Mouse (Mus musculus) kidney, embryonic 15.5 days (tissue): ENCODE data around the gene Ralgapa2. TPM values are rescaled to one million over a fixed set of nuclear protein-coding genes. Genes with fewer than 3 reads are reported as not detected.

Source experiments
- ATAC-seq: fragments of 200-750 bp; cut with Nextera tagmentation; replicated peaks from 2 replicates; pipeline ENCODE4 v1.8.0; 2017; ENCODE audit warnings: moderate TSS enrichment; ENCODE audit not compliant: low FRiP score
- H3K27ac ChIP-seq: fragments of 300-500 bp; sonication (generic); 2 replicates; pipeline ENCODE4 v1.5.1; 2015; ENCODE audit warnings: mild to moderate bottlenecking, inconsistent platforms
- H3K27me3 ChIP-seq: fragments of 300-500 bp; sonication (generic); 2 replicates; pipeline ENCODE4 v1.6.1; 2015; ENCODE audit warnings: inconsistent platforms
- H3K36me3 ChIP-seq: fragments of 300-500 bp; sonication (generic); 2 replicates; pipeline ENCODE4 v1.6.1; 2015; ENCODE audit warnings: inconsistent platforms
- H3K4me1 ChIP-seq: fragments of 300-500 bp; sonication (generic); 2 replicates; pipeline ENCODE4 v1.6.1; 2015; ENCODE audit warnings: inconsistent platforms
- H3K4me2 ChIP-seq: fragments of 300-500 bp; sonication (generic); 2 replicates; pipeline ENCODE4 v1.6.1; 2015; ENCODE audit warnings: moderate library complexity, mild to moderate bottlenecking, inconsistent platforms
- H3K4me3 ChIP-seq: fragments of 300-500 bp; sonication (generic); replicated peaks from 2 replicates; pipeline ENCODE4 v1.5.1; 2015; ENCODE audit warnings: mild to moderate bottlenecking, inconsistent platforms
- H3K9ac ChIP-seq: fragments of 300-500 bp; sonication (generic); 2 replicates; pipeline ENCODE4 v1.6.1; 2015; ENCODE audit warnings: mild to moderate bottlenecking, inconsistent platforms
- H3K9me3 ChIP-seq: fragments of 300-500 bp; sonication (generic); replicated peaks from 2 replicates; pipeline ENCODE4 v1.6.1; 2016; ENCODE audit warnings: inconsistent platforms
- WGBS: fragments of 180-500 bp; shearing (Covaris S2); methylation state at CpG from one replicate; pipeline ENCODE4 v1.1.7; 2015; ENCODE audit warnings: mixed read lengths; 5-methylcytosine and 5-hydroxymethylcytosine counted together
- polyA plus RNA-seq: library from polyadenylated mRNA; unstranded; fragments of >200 nt; fragmentation: Nextera tagmentation; extraction: Ambion mirVana; gene quantifications from 2 replicates; pipeline ENCODE4 v1.2.1, GENCODE M21; 2015

Ralgapa2 gene
- polyA plus RNA-seq, 1 experiment from 2014 or later, result 6.7 TPM

DNA sequence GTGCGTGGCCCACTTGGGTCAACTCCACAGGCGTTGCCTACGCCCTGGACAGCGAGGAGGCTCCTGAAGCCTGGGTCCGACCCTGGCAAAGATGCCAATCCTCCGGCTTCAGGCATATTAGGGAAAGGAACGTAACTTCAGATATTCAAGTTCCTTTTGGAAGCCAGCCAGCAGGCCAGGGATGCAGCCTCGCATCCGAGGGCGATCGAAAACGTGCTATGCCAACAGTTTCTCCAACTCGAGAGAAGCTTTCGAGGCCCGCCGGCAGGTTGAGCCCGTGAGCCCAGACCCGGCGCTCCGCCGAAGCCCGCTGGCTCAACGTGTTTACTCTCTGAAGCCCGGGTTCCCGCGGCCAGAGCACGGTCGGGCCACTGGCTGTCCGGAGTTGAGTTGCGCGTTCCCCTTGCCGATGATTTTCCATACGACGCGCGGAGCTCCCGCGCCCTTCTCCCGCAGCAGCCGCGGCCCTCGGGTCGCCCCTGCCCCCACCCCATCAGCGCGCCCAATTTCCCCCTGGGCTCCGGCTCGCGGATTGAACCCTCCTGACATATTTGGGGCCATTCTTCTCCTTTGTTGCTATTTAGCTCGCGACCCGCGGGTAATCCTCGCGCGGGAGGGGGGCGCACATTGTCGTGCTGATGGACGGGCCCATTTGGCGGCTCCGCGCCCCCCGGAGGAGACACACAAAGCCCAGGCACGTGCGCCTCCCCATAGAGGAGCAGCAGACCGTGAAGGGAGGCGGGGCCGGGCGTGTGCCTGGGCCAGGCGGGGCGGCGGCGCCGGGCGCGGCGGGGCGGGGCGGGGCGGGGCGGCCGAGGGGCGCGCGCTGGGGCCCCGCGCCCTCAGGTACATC lies 290.8 kb downstream of the Ralgapa2 start, which contains the start of gene Insm1:
Insm1 (plus strand) TSS at position 846 of the 853 bp plus-strand sequence.
- H3K9me3 ChIP-seq, result no peaks in the 10 kb centered on the region
- no peak within 1 kb of the TSS for H3K27ac ChIP-seq
- H3K27me3 ChIP-seq, result peaks cover 95% of the 10 kb centered on the region
- H3K4me2 ChIP-seq, result peak within 1 kb of the TSS; percentile 98
- peak; percentile 70 for ATAC-seq
- peak within 1 kb of the TSS; percentile 31; the same call in 1 of the 2 replicates for H3K9ac ChIP-seq
- H3K4me1 ChIP-seq, result peaks cover 54% of the 10 kb centered on the region
- H3K4me3 ChIP-seq, result peak within 1 kb of the TSS; percentile 55
- no peaks in the 10 kb centered on the region for H3K36me3 ChIP-seq
- WGBS, result under 1% methylated on average over 79 of the region's 86 CpGs

DNA sequence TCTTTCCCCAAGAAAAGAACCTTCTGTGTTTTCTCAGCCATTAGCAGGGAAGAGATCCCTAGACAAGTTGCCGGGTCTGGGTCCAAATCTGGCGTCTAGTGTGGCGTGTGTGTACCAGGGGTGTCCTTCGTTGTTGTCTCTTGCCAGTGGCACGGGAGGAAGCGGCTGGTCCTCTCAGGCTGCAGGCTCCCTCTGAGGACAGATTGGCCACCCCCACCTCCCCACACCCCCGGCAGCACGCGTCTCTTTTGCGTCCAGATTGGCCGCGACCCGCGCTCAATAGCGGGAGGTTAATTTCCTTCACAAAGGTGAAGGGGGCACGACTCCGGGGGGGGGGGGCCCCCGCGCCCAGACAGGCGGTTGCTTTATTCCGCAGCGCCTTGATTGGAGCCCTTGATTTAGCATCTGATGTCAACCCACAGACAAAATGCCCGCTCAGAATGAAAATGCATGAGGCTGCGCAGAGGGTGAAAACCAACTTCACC lies 291.5 kb downstream of the Ralgapa2 start:
- Histone ChIP-seq H3K4me3 (peak overlapping the region; percentile 55), H3K36me3 (no peaks in the 10 kb centered on the region), H3K27me3 (peaks cover 95% of the 10 kb centered on the region), H3K9ac (no peak overlapping the region), H3K4me1 (peaks cover 54% of the 10 kb centered on the region), H3K27ac (no peak overlapping the region), H3K9me3 (no peaks in the 10 kb centered on the region), H3K4me2 (peak overlapping the region; percentile 98; the same call in 1 of the 2 replicates)
- no peak for ATAC-seq
- under 1% methylated on average over 24 of the region's 24 CpGs for WGBS

DNA sequence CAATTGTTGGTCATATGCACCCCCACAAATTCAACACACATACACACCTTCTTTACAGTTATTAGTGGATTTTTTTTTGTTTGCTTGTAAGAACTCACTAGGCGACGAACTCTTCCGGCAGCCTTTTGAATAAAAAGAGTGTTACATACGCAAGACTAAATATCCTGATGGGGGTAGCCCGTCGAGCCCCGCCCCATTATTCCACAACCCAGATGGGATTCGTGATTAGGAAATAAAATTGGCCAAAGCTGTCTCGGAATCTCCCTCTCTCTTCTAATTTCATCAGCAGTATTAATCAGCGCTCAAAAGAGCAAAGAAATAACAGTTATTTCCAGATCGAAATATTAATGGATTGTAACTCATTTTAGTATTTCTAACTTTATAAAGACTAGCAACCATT lies 292.4 kb downstream of the Ralgapa2 start:
- H3K4me1 ChIP-seq, result peaks cover 54% of the 10 kb centered on the region
- WGBS, result 13% methylated on average over 11 of the region's 11 CpGs

DNA sequence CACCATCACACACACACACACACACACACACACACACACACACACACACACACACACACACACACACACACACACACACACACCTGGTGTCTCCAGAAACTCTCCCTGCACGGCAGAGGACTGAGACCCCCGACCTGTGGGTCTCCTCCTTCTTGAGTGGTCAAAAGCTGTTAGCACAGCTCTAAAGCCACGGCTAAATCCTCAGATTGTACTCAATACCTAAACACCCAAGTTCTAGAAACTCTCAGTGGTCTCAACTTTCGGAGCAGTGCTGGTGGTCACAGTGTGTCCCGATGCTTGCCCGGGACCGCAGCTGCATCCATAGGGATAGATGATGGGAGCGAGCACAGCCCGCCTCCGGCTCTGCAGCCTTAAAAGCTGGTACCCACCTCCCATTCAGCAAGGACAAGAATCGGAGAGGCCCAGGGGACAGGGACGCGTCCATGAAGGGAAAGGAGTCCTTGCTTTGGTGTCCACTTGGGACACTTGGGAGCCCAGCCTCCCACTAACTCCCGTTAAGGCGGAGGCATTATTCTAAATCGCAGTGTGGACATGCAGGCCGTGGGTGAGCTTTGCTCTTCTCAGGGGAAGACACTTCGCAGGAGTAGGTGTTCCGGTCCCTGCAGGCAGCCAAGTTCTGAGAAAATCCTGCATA lies 293.1 kb downstream of the Ralgapa2 start:
- no peak overlapping the region for H3K9ac ChIP-seq
- no peak for ATAC-seq
- H3K9me3 ChIP-seq, result no peaks in the 10 kb centered on the region
- no peak overlapping the region for H3K27ac ChIP-seq
- H3K36me3 ChIP-seq, result no peaks in the 10 kb centered on the region
- H3K27me3 ChIP-seq, result peaks cover 95% of the 10 kb centered on the region
- under 1% methylated on average over 19 of the region's 19 CpGs for WGBS
- H3K4me2 ChIP-seq, result no peak overlapping the region
- no peak overlapping the region for H3K4me3 ChIP-seq
- H3K4me1 ChIP-seq, result peaks cover 54% of the 10 kb centered on the region

More for the DNA sequence above, 292.4 kb downstream of the Ralgapa2 start:
- Histone ChIP-seq H3K27ac (no peak overlapping the region), H3K9me3 (no peaks in the 10 kb centered on the region), H3K27me3 (peaks cover 95% of the 10 kb centered on the region), H3K36me3 (no peaks in the 10 kb centered on the region), H3K4me2 (no peak overlapping the region), H3K4me3 (no peak overlapping the region), H3K9ac (no peak overlapping the region)
- ATAC-seq, result no peak

DNA sequence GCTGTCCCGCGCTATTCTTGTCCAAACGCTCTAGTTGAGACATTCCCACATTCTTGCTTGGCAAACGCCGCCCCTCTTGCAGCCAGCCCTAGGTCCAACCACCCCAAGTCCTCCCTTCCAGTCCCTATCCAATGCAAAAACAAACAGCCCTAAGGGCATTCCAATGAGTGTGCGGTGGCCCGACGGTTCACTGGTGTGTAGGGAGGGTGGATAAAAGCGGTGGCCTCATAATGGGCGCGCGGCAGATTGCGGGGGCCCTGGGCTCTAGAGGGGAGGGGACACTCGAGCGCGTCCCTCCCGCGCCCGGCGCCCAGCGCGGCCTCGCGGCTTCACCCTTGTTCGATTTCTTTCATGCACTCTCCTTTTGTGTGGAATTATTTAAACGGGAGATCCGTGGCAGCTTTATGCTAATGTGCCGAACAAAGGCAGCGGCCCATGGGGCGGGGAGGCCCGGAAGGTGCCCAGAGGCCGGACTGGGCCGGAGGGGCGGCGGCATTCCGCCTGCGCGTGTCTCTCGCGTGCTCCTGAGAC lies 293.9 kb downstream of the Ralgapa2 start:
- under 1% methylated on average over 40 of the region's 40 CpGs for WGBS
- no peak for ATAC-seq
- peak overlapping the region; percentile 57 for H3K4me2 ChIP-seq
- H3K9me3 ChIP-seq, result no peaks in the 10 kb centered on the region
- H3K36me3 ChIP-seq, result no peaks in the 10 kb centered on the region
- H3K27ac ChIP-seq, result no peak overlapping the region
- H3K27me3 ChIP-seq, result peaks cover 94% of the 10 kb centered on the region
- H3K4me1 ChIP-seq, result peaks cover 49% of the 10 kb centered on the region
- peak overlapping the region; percentile 30 for H3K4me3 ChIP-seq
- H3K9ac ChIP-seq, result no peak overlapping the region

DNA sequence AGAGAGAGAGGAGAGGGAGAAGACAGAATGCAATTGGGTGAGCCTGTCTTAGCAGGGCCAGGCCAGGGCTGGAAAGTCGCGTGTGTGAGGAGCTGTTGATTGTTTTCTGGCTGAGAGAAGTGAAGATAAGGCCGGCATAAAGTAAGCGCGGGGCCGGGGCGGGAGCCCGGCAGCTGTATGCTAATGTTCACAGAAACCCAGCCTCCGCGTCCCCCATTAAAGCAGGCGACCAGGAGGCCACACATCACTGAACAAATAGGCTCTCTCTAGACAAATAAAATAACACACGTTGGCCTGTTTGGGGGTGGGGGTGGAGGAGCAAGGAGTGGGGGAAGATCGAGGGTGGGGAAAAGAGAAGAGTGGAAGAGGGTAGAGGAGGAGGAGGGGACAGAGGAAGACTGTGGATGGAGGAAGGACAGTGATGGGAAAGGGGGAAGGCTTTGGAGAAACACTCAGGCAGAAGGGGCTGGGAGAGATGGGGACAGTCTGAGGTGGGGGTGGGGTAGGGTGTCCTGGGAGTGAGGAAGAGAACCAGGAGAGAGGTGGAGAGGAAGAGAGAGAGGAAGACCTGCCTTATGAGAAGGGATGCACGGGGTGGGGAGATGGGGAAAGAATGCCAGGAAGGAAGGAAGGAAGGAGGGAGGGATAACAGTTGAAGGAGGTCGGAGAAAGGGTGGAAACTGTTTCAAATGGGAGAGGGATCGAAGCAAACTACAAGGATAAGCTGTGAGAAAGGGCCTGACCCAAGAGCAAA lies 294.7 kb downstream of the Ralgapa2 start:
- Histone ChIP-seq H3K9ac (no peak overlapping the region), H3K4me3 (0 out of 2 replicates have a peak overlapping the region, but pooled peaks have one; percentile 6), H3K36me3 (no peaks in the 10 kb centered on the region), H3K4me2 (peak overlapping the region; percentile 57), H3K27me3 (peaks cover 94% of the 10 kb centered on the region), H3K27ac (no peak overlapping the region), H3K9me3 (no peaks in the 10 kb centered on the region), H3K4me1 (peaks cover 41% of the 10 kb centered on the region)
- peak; percentile 9; the same call in 1 of the 2 replicates for ATAC-seq
- WGBS, result under 1% methylated on average over 16 of the region's 16 CpGs

DNA sequence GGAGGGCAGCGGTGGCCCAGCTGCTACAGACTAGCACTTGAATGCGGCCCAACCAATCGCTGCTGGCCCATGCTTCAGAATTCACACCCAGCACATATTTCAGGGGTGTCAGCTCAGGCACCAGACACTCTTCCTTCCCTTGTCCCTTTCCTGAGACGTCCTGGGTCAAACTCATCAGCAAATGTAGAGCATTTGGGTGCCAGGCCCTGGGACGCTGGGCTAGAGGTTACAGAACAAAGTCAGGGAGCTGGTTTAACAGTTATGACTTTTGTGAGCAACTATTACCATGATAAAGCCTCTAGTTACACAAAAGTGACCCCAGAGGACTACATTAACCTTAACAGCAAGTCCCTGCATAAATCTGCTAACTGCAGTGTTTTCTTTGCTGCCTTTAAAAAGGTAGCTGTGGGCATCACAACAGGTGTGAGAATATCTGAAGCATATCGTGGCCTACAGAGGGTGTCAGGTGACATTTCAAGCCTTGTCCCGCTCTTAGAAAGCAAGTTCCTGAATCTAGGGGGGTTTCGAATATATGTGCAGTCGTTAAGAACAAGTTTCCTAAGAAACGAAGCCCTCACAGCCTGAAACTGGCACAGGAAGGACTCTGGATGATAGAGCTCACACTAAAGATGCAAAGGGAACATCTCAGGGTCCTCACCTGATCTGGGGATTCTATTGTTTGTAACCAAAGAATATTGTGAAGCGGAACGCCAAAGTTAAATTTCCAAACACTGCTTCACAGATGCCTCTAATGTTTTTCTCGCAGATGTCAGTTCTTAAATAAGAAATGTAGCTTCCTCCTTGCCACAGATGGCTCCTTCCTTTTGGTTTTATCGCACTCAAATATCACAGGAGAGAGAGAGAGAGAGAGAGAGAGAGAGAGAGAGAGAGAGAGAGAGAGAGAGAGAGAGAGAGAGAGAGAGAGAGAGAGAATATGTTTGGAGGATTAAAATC lies 295.8 kb downstream of the Ralgapa2 start:
- no peak for ATAC-seq
- Histone ChIP-seq H3K9me3 (no peaks in the 10 kb centered on the region), H3K9ac (no peak overlapping the region), H3K4me3 (no peak overlapping the region), H3K4me2 (no peak overlapping the region), H3K36me3 (no peaks in the 10 kb centered on the region), H3K27me3 (peaks cover 87% of the 10 kb centered on the region), H3K4me1 (peaks cover 31% of the 10 kb centered on the region), H3K27ac (no peak overlapping the region)
- 8% methylated on average over 14 of the region's 14 CpGs for WGBS

DNA sequence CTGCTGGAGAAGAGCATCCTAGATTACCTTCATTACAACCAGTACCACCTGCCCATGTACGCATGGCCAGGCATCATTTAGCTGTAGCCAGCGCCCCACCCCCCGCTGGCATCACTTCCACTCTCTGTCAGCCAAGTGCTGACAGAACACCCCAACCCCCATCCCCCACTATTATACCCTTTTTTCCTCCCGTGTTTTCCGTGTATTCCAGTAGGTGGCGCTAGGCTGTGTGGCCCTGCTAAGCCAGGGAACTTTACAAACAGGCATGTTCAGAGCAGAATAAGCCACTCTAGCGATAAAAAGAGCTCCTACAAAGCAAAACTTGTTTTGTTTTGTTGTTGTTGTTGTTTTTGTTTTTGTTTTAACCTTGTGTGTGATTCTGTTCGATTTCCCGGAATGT lies 297.4 kb downstream of the Ralgapa2 start:
- Histone ChIP-seq H3K4me3 (no peak overlapping the region), H3K27ac (no peak overlapping the region), H3K4me1 (peaks cover 22% of the 10 kb centered on the region), H3K36me3 (no peaks in the 10 kb centered on the region), H3K9me3 (no peaks in the 10 kb centered on the region), H3K9ac (no peak overlapping the region), H3K27me3 (peaks cover 72% of the 10 kb centered on the region), H3K4me2 (no peak overlapping the region)
- ATAC-seq, result no peak
- WGBS, result 2% methylated on average over 9 of the region's 9 CpGs

DNA sequence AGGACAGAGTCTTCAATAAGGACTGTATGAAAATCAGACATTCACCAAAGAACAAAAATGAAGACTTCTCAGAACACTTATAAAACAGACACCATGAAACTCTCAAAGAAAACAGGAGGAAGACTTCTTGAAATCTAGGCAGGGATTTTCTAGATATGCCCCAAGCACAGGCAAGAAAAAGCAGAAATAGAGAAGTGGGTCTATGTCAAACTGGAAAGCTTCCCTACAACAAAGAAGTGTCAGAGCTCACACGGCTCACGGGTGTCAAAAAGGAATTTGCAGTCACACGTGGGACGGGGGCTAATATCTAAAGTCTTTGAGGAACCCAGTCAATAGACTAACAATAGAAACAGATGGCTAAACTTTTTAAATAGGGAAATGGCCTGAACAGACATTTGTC lies 301.2 kb downstream of the Ralgapa2 start:
- Histone ChIP-seq H3K4me3 (no peak overlapping the region), H3K27ac (no peak overlapping the region), H3K27me3 (peaks cover 38% of the 10 kb centered on the region), H3K36me3 (no peaks in the 10 kb centered on the region), H3K4me2 (no peak overlapping the region), H3K4me1 (no peaks in the 10 kb centered on the region), H3K9ac (no peak overlapping the region), H3K9me3 (no peaks in the 10 kb centered on the region)
- ATAC-seq, result no peak
- 27% methylated on average over 4 of the region's 4 CpGs for WGBS

DNA sequence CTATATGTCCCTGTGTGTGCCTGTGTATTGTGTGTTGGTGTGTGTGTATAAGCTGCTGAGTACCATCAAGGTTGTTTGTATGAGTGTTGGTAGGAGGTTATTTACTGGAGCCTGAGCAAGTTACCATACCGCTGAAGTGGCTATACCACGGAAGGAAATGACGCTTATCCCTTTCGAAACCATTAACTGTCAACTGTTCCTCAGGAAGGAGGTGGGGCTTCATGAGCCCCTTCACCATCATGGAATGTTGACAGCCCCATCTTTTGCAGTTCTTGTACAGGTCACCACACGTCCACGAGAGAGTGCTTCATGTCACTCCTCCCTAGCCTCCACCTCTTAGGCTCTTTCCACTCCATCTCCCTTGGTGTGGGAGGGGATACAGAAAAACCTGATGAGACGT lies 314.2 kb downstream of the Ralgapa2 start:
- 57% methylated on average over 7 of the region's 7 CpGs for WGBS
- Histone ChIP-seq H3K27ac (no peak overlapping the region), H3K4me3 (no peak overlapping the region), H3K9ac (no peak overlapping the region), H3K9me3 (no peaks in the 10 kb centered on the region), H3K27me3 (no peaks in the 10 kb centered on the region), H3K4me2 (no peak overlapping the region), H3K36me3 (no peaks in the 10 kb centered on the region), H3K4me1 (no peaks in the 10 kb centered on the region)
- ATAC-seq, result no peak

DNA sequence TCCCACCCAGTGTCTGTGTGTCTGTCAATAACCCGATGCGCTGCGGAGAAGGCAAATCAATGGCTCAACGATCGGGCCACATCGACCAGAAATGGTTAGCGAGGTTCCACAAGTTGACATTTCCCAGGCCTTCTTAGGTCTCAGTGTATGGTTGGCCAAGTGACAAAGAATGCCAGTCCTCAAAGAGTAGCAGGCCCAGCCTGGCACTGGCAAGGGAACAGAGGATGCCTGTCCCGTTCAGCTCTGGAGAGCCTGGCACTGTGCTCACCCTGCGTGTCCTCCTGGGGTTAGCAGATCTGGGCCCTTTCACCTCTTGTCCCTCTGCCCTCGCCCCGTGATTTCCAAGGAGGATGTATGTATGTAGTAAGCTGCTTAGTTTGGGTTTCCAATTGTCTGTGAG lies 316.0 kb downstream of the Ralgapa2 start:
- Histone ChIP-seq H3K27ac (no peak overlapping the region), H3K4me1 (no peaks in the 10 kb centered on the region), H3K9me3 (no peaks in the 10 kb centered on the region), H3K4me3 (no peak overlapping the region), H3K27me3 (no peaks in the 10 kb centered on the region), H3K4me2 (no peak overlapping the region), H3K36me3 (no peaks in the 10 kb centered on the region), H3K9ac (no peak overlapping the region)
- 89% methylated on average over 11 of the region's 11 CpGs for WGBS
- no peak for ATAC-seq
